Comparison of ENCODE assay signal across 20 mouse cellular contexts in the genomic region with DNA sequence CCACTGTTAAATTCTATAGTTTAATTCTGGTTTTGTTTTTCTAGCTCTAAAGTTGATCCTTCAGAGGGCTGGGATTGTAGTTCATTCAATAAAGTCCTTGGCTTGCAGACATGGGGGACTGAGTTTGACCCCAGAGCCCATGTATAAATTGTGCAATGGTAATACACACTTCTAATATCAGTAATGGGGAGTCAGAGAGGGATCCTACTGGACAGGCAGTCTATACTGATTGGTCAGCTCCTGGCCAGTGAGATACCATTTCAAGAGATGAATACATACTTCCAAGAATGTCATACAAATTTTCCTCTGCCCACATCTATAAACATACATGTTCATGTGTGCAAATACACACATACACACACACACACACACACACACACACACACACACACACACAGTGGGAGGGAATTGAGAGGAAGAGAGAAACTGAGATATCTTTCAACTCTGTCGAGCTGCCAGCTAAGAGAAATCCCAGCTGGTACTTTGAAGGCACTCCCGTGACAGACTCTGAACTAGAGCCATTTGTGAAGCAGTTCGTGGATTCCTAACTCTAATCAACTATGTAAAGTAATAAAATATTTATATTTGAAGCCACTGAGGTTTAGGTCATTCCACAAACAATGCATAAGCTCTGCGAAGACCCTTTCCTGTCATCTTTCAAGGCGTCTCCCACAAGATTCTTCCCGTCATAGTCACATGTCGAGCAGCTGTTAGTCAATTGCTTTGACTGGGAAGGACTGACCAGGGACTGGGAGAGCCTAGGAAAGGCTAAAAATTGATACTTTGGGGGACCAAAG.
DNase-seq lines count a peak whose midpoint lies in the region; ATAC-seq and TF ChIP-seq lines count a peak whose summit lies in the region.
"Had no signal": no experiment of that assay in that cellular context is flagged by ENCODE, and none has a peak within 500 bp of the region (broad histone marks: within the 10 kb centered on the region; RNA-seq: fewer than 3 reads in every experiment).

No protein-coding gene starts in this region.

- H3K27ac ChIP-seq in intestine, embryonic 14.5 days (ENCODE audit: low read depth), result peak overlapping the region; percentile 14; the same call in 1 of the 2 replicates
- no peak overlapping the region for H3K27ac ChIP-seq in intestine, postnatal 0 days (ENCODE audit: low read depth, low read length)
- no peak overlapping the region for H3K27ac ChIP-seq in intestine, embryonic 16.5 days (ENCODE audit: low read length)
- H3K27ac ChIP-seq: forebrain, embryonic 15.5 days; limb, embryonic 10.5 days; macrophage; midbrain, embryonic 10.5 days had no signal

- H3K36me3 ChIP-seq in intestine, embryonic 14.5 days (ENCODE audit: control insufficient read depth, insufficient read depth, low read length), result no peaks in the 10 kb centered on the region
- H3K36me3 ChIP-seq in intestine, postnatal 0 days (ENCODE audit: control insufficient read depth, insufficient read depth), result no peaks in the 10 kb centered on the region
- no peaks in the 10 kb centered on the region for H3K36me3 ChIP-seq in intestine, embryonic 16.5 days (ENCODE audit: control insufficient read depth, insufficient read depth, low read length)
- H3K36me3 ChIP-seq: forebrain, embryonic 15.5 days; limb, embryonic 10.5 days; midbrain, embryonic 10.5 days had no signal

- H3K9ac ChIP-seq in intestine, embryonic 14.5 days (ENCODE audit: low read length), result no peak overlapping the region
- no peak overlapping the region for H3K9ac ChIP-seq in intestine, postnatal 0 days (ENCODE audit: low read depth, low read length)
- no peak overlapping the region for H3K9ac ChIP-seq in intestine, embryonic 16.5 days (ENCODE audit: low read depth, low read length)
- H3K9ac ChIP-seq: forebrain, embryonic 15.5 days had no signal

- H3K27me3 ChIP-seq in intestine, embryonic 14.5 days (replicated peaks; ENCODE audit: control insufficient read depth, insufficient read depth, low read length), result no peaks in the 10 kb centered on the region
- H3K27me3 ChIP-seq in intestine, postnatal 0 days (replicated peaks; ENCODE audit: control insufficient read depth, insufficient read depth, low read length), result no peaks in the 10 kb centered on the region
- H3K27me3 ChIP-seq in intestine, embryonic 16.5 days (replicated peaks; ENCODE audit: control insufficient read depth, insufficient read depth, low read length), result no peaks in the 10 kb centered on the region
- H3K27me3 ChIP-seq: forebrain, embryonic 15.5 days had no signal

- WGBS in intestine, embryonic 14.5 days, result 34% methylated on average over 7 of the region's 7 CpGs
- 51% methylated on average over 7 of the region's 7 CpGs for WGBS in intestine, postnatal 0 days
- 43% methylated on average over 7 of the region's 7 CpGs for WGBS in intestine, embryonic 16.5 days

- H3K4me1 ChIP-seq in intestine, embryonic 14.5 days (replicated peaks; ENCODE audit: control insufficient read depth, insufficient read depth, low read length), result peaks cover 5% of the 10 kb centered on the region; the same call in 1 of the 2 replicates
- no peaks in the 10 kb centered on the region for H3K4me1 ChIP-seq in intestine, postnatal 0 days (replicated peaks; ENCODE audit: control insufficient read depth, insufficient read depth, low read length)
- no peaks in the 10 kb centered on the region for H3K4me1 ChIP-seq in intestine, embryonic 16.5 days (ENCODE audit: control insufficient read depth, insufficient read depth, low read length)
- H3K4me1 ChIP-seq: forebrain, embryonic 15.5 days; limb, embryonic 10.5 days; midbrain, embryonic 10.5 days had no signal

- no peak for TF ChIP-seq CTCF in intestine, postnatal 0 days (IDR thresholded peaks at IDR 0.05; ENCODE audit: low read depth)
- no peak for TF ChIP-seq CTCF in brain, embryonic 14.5 days (IDR thresholded peaks at IDR 0.05; ENCODE audit: borderline replicate concordance, extremely low read depth, insufficient read depth, insufficient read length)

- TF ChIP-seq POLR2A in brain, embryonic 14.5 days (IDR thresholded peaks at IDR 0.05; ENCODE audit: borderline replicate concordance, extremely low read depth, insufficient read depth, insufficient read length, poor library complexity, severe bottlenecking), result no peak

- H3K4me3 ChIP-seq in intestine, embryonic 14.5 days (ENCODE audit: low read depth, low read length), result no peak overlapping the region
- H3K4me3 ChIP-seq in intestine, postnatal 0 days (ENCODE audit: low read depth, low read length), result no peak overlapping the region
- no peak overlapping the region for H3K4me3 ChIP-seq in intestine, embryonic 16.5 days (ENCODE audit: low read length)
- H3K4me3 ChIP-seq: erythroblast, embryonic 14.5 days; forebrain, embryonic 15.5 days; limb, embryonic 10.5 days; midbrain, embryonic 10.5 days had no signal

- ATAC-seq in intestine, embryonic 14.5 days (replicated peaks; ENCODE audit: low FRiP score, low TSS enrichment, low read depth), result no peak
- ATAC-seq in intestine, postnatal 0 days, result no peak
- peak; percentile 40; the same call in 1 of the 2 replicates for ATAC-seq in intestine, embryonic 16.5 days
- ATAC-seq: forebrain, embryonic 15.5 days had no signal

- DNase-seq in intestine, embryonic 14.5 days (ENCODE audit: low spot score), result no peak
- peak; percentile 34 to 46 for DNase-seq in kidney, postnatal 4 days
- DNase-seq in kidney, adult 9 months, result no peak
- DNase-seq in brain, embryonic 14.5 days (ENCODE audit: low read depth), result peak; percentile 31
- no peak for DNase-seq in thymus, adult 18-20 months
- DNase-seq in embryo, embryonic 9.5 days (ENCODE audit: extremely low spot score), result no peak
- DNase-seq: adrenal gland, postnatal 36 days; B cell, adult 2 months; cerebellum, adult 18-20 months; cerebellum, postnatal 25 days; gastrocnemius, postnatal 25 days; layer of hippocampus, adult 9-11 months; thymus, postnatal 4 days had no signal

- no peak overlapping the region for H3K4me2 ChIP-seq in intestine, embryonic 14.5 days (ENCODE audit: low read length)
- no peak overlapping the region for H3K4me2 ChIP-seq in intestine, postnatal 0 days (replicated peaks; ENCODE audit: low read depth)
- no peak overlapping the region for H3K4me2 ChIP-seq in intestine, embryonic 16.5 days (ENCODE audit: low read depth, low read length)
- H3K4me2 ChIP-seq: forebrain, embryonic 15.5 days had no signal

- no peaks in the 10 kb centered on the region for H3K9me3 ChIP-seq in intestine, embryonic 14.5 days (ENCODE audit: control insufficient read depth, low read length)
- no peaks in the 10 kb centered on the region for H3K9me3 ChIP-seq in intestine, postnatal 0 days (ENCODE audit: control insufficient read depth)
- no peaks in the 10 kb centered on the region for H3K9me3 ChIP-seq in intestine, embryonic 16.5 days (ENCODE audit: control insufficient read depth, low read length)
- H3K9me3 ChIP-seq: forebrain, embryonic 15.5 days; limb, embryonic 10.5 days; midbrain, embryonic 10.5 days had no signal

Comparison
In these comparisons a context has a peak if more than half of its experiments do, and no peak if none do; other contexts are left out.
1. DNase-seq: peak in kidney, postnatal 4 days (2 of 2) and brain, embryonic 14.5 days (single experiment); none in intestine, embryonic 14.5 days (single experiment), kidney, adult 9 months (single experiment), thymus, adult 18-20 months (0 of 2) and embryo, embryonic 9.5 days (single experiment).